Mouse (Mus musculus) MEL (cell line): Measurements from ENCODE around the gene Hs1bp3. TPM values are rescaled to one million over a fixed set of nuclear protein-coding genes. Genes with fewer than 3 reads are reported as not detected.

ENCODE experiments used
- DNase-seq: peaks from one replicate; pipeline ENCODE4 v3.0.0; 2011; ENCODE audit warnings: low read depth, low spot score
- H3K27ac ChIP-seq: 2 replicates; pipeline ENCODE4 v1.5.1; 2012; ENCODE audit warnings: low read depth, mild to moderate bottlenecking, control low read depth, low read length, moderate library complexity; ENCODE audit not compliant: control insufficient read depth
- H3K27me3 ChIP-seq, 2 experiments: fragments of 150-350 bp in 1 of 2; sonication (generic) in 1 of 2; 2 replicates each; pipeline ENCODE4 v1.6.1; 2012; ENCODE audit warnings: low read length in 2 of 2, mild to moderate bottlenecking in 2 of 2, improper control_type of control experiment in 1 of 2, moderate library complexity in 1 of 2; ENCODE audit not compliant: insufficient read depth in 2 of 2, control insufficient read depth in 1 of 2
- H3K36me3 ChIP-seq, 2 experiments: 2 replicates each; pipeline ENCODE4 v1.6.1; 2012 to 2014; ENCODE audit warnings: low read length in 2 of 2, improper control_type of control experiment in 1 of 2, inconsistent platforms in 1 of 2, mild to moderate bottlenecking in 1 of 2; ENCODE audit not compliant: insufficient read depth in 2 of 2, control insufficient read depth in 1 of 2
- H3K4me1 ChIP-seq, 2 experiments: fragments of 150-350 bp in 1 of 2; sonication (generic) in 1 of 2; 2 replicates each; pipeline ENCODE4 v1.6.1; 2012; ENCODE audit warnings: low read length in 2 of 2, improper control_type of control experiment in 1 of 2, mild to moderate bottlenecking in 1 of 2; ENCODE audit not compliant: insufficient read depth in 2 of 2, control insufficient read depth in 1 of 2
- H3K4me3 ChIP-seq, 2 experiments: fragments of 150-350 bp in 1 of 2; sonication (generic) in 1 of 2; 2 replicates each; pipeline ENCODE4 v1.5.1; 2012; ENCODE audit warnings: low read depth in 2 of 2, low read length in 2 of 2, mild to moderate bottlenecking in 2 of 2, moderate library complexity in 2 of 2, control low read depth in 1 of 2, improper control_type of control experiment in 1 of 2; ENCODE audit not compliant: control insufficient read depth in 1 of 2, insufficient read depth in 1 of 2
- H3K79me2 ChIP-seq: 2 replicates; pipeline ENCODE4 v1.6.1; 2012; ENCODE audit warnings: mild to moderate bottlenecking, low read length, moderate library complexity; ENCODE audit not compliant: control insufficient read depth, poor library complexity, insufficient read depth
- H3K9ac ChIP-seq: 2 replicates; pipeline ENCODE4 v1.6.1; 2012; ENCODE audit warnings: low read depth, mild to moderate bottlenecking, control low read depth, low read length, moderate library complexity; ENCODE audit not compliant: control insufficient read depth, poor library complexity, severe bottlenecking
- H3K9me3 ChIP-seq: fragments of 150-350 bp; sonication (generic); replicated peaks from 2 replicates; pipeline ENCODE4 v1.6.1; 2012; ENCODE audit warnings: mild to moderate bottlenecking, low read length, improper control_type of control experiment, moderate library complexity; ENCODE audit not compliant: insufficient read depth
- CHD2 ChIP-seq: IDR thresholded peaks from 2 replicates; pipeline ENCODE4 v1.6.1; 2011; ENCODE audit warnings: low read length, improper control_type of control experiment
- E2F4 ChIP-seq: IDR thresholded peaks from 2 replicates; pipeline ENCODE4 v1.6.1; 2011; ENCODE audit warnings: low read depth, low read length, improper control_type of control experiment, borderline replicate concordance
- ELF1 ChIP-seq: IDR thresholded peaks from 2 replicates; pipeline ENCODE4 v1.6.1; 2014; ENCODE audit warnings: low read depth, mild to moderate bottlenecking, inconsistent platforms, low read length, improper control_type of control experiment, moderate library complexity
- GATA1 ChIP-seq: IDR thresholded peaks from 2 replicates; pipeline ENCODE4 v1.6.1; 2011; ENCODE audit warnings: low read depth, low read length, improper control_type of control experiment
- HCFC1 ChIP-seq: IDR thresholded peaks from 2 replicates; pipeline ENCODE4 v1.6.1; 2012; ENCODE audit warnings: low read depth, mild to moderate bottlenecking, inconsistent platforms, low read length, improper control_type of control experiment, moderate library complexity
- JUND ChIP-seq: IDR thresholded peaks from 2 replicates; pipeline ENCODE4 v1.6.1; 2011; ENCODE audit warnings: low read depth, mild to moderate bottlenecking, improper control_type of control experiment, low read length
- KAT2A ChIP-seq: conservative IDR thresholded peaks from 2 replicates; pipeline ENCODE4 v1.6.1; 2012; ENCODE audit warnings: low read depth, low read length, improper control_type of control experiment, inconsistent platforms
- MAFK ChIP-seq: IDR thresholded peaks from 2 replicates; pipeline ENCODE4 v1.6.1; 2011; ENCODE audit warnings: low read depth, mild to moderate bottlenecking, low read length, improper control_type of control experiment, borderline replicate concordance
- MEF2A ChIP-seq: IDR thresholded peaks from 2 replicates; pipeline ENCODE4 v1.6.1; 2014; ENCODE audit warnings: low read depth, mild to moderate bottlenecking, inconsistent platforms, low read length, improper control_type of control experiment; ENCODE audit not compliant: poor library complexity, insufficient replicate concordance, severe bottlenecking; ENCODE audit errors: extremely low read depth
- MXI1 ChIP-seq: IDR thresholded peaks from 2 replicates; pipeline ENCODE4 v1.6.1; 2011; ENCODE audit warnings: mild to moderate bottlenecking, low read depth, low read length, improper control_type of control experiment
- MYB ChIP-seq: IDR thresholded peaks from 2 replicates; pipeline ENCODE4 v1.6.1; 2011; ENCODE audit warnings: mild to moderate bottlenecking, low read depth, low read length, improper control_type of control experiment
- MYC ChIP-seq: IDR thresholded peaks from 2 replicates; pipeline ENCODE4 v1.6.1; 2011; ENCODE audit warnings: low read depth, mild to moderate bottlenecking, low read length, improper control_type of control experiment, moderate library complexity
- NELFE ChIP-seq: IDR thresholded peaks from 2 replicates; pipeline ENCODE4 v1.6.1; 2011; ENCODE audit warnings: low read depth, low read length, improper control_type of control experiment
- NRF1 ChIP-seq: IDR thresholded peaks from 2 replicates; pipeline ENCODE4 v1.6.1; 2014; ENCODE audit warnings: low read depth, mild to moderate bottlenecking, inconsistent platforms, low read length, improper control_type of control experiment, moderate library complexity; ENCODE audit not compliant: poor library complexity, insufficient read depth, severe bottlenecking
- POLR2A ChIP-seq, 2 experiments: IDR thresholded peaks; 2 replicates each; pipeline ENCODE4 v1.6.1; 2011 to 2012; ENCODE audit warnings: low read length in 2 of 2, mild to moderate bottlenecking in 2 of 2, control low read depth in 1 of 2, improper control_type of control experiment in 1 of 2, low read depth in 1 of 2, moderate library complexity in 1 of 2; ENCODE audit not compliant: control insufficient read depth in 1 of 2, insufficient read depth in 1 of 2, poor library complexity in 1 of 2
- POLR2AphosphoS2 ChIP-seq: IDR thresholded peaks from 2 replicates; pipeline ENCODE4 v1.6.1; 2011; ENCODE audit warnings: low read length, improper control_type of control experiment
- POLR2AphosphoS5 ChIP-seq: IDR thresholded peaks from 2 replicates; pipeline ENCODE4 v1.6.1; 2012; ENCODE audit warnings: low read depth, borderline replicate concordance, mild to moderate bottlenecking, inconsistent platforms, low read length, moderate library complexity, mixed read lengths
- RAD21 ChIP-seq: IDR thresholded peaks from 2 replicates; pipeline ENCODE4 v1.6.1; 2011; ENCODE audit warnings: mild to moderate bottlenecking, low read depth, low read length, improper control_type of control experiment
- RCOR1 ChIP-seq: IDR thresholded peaks from 2 replicates; pipeline ENCODE4 v1.6.1; 2012; ENCODE audit warnings: low read depth, mild to moderate bottlenecking, inconsistent platforms, low read length, improper control_type of control experiment
- SIN3A ChIP-seq: IDR thresholded peaks from 2 replicates; pipeline ENCODE4 v1.6.1; 2012; ENCODE audit warnings: low read length, improper control_type of control experiment, inconsistent platforms
- SMC3 ChIP-seq: IDR thresholded peaks from 2 replicates; pipeline ENCODE4 v1.6.1; 2011; ENCODE audit warnings: low read depth, low read length, improper control_type of control experiment
- TAL1 ChIP-seq: IDR thresholded peaks from 2 replicates; pipeline ENCODE4 v1.6.1; 2012; ENCODE audit warnings: mild to moderate bottlenecking, inconsistent platforms, low read length, moderate library complexity, mixed read lengths
- TCF12 ChIP-seq: IDR thresholded peaks from 2 replicates; pipeline ENCODE4 v1.6.1; 2014; ENCODE audit warnings: low read depth, mild to moderate bottlenecking, inconsistent platforms, low read length, improper control_type of control experiment, moderate library complexity
- UBTF ChIP-seq: IDR thresholded peaks from 2 replicates; pipeline ENCODE4 v1.6.1; 2012; ENCODE audit warnings: low read depth, mild to moderate bottlenecking, inconsistent platforms, low read length, improper control_type of control experiment, moderate library complexity, borderline replicate concordance; ENCODE audit not compliant: insufficient read depth
- ZC3H11A ChIP-seq: IDR thresholded peaks from 2 replicates; pipeline ENCODE4 v1.6.1; 2012; ENCODE audit warnings: low read depth, mild to moderate bottlenecking, inconsistent platforms, low read length, improper control_type of control experiment
- ZMIZ1 ChIP-seq: IDR thresholded peaks from 2 replicates; pipeline ENCODE4 v1.6.1; 2012; ENCODE audit warnings: low read depth, mild to moderate bottlenecking, inconsistent platforms, low read length, improper control_type of control experiment, moderate library complexity
- ZNF384 ChIP-seq: IDR thresholded peaks from 2 replicates; pipeline ENCODE4 v1.6.1; 2012; ENCODE audit warnings: low read depth, mild to moderate bottlenecking, inconsistent platforms, low read length, improper control_type of control experiment
- polyA plus RNA-seq, 2 experiments: library from polyadenylated mRNA; stranded (reverse) in 1 of 2; unstranded in 1 of 2; fragments of >175 nt in 1 of 2; fragments of >200 nt in 1 of 2; gene quantifications; 2 replicates each; pipeline versions ENCODE4 v1.2.1 to v1.2.4; 2012; ENCODE audit warnings: low replicate concordance in 2 of 2, low read depth in 1 of 2; ENCODE audit not compliant: insufficient read length in 2 of 2, insufficient read depth in 1 of 2, missing spikeins in 1 of 2
- total RNA-seq: library from RNA; depleted of rRNA; stranded (reverse); fragments of 300-350 nt; gene quantifications from 2 replicates; pipeline ENCODE4 v1.2.3, GENCODE M21; 2012

Gene Hs1bp3
- total and polyA plus RNA-seq, 3 experiments: 4.7 to 17.4 TPM; not detected in 1

DNA sequence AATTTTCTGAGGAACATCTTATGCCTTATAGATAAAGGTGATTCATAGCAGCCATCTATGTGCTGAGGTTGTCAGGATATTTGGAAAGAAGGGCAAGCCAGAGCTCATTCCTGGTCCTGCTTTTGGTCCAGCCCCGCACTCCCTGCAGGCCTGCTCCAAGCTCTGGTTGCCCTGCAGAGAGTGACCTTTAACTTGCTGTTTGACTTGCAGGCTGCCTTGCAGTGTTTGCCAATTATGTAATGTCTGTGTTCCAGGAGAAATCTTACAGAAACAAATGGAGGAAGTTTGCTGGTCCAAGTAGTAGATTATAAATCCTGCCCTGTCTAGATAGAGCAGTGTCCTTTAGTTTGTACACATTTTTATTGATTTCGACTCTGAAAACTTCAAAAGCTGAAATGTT is 41.8 kb upstream of the Hs1bp3 start (continued):
- TF ChIP-seq GATA1 (no peak), TCF12 (no peak), POLR2A (IDR thresholded peaks at IDR 0.05; ENCODE audit: control insufficient read depth in 1 of 2, insufficient read depth in 1 of 2, low read depth in 1 of 2, low read length in 2 of 2, poor library complexity in 1 of 2) (no peak), SMC3 (no peak)

DNA sequence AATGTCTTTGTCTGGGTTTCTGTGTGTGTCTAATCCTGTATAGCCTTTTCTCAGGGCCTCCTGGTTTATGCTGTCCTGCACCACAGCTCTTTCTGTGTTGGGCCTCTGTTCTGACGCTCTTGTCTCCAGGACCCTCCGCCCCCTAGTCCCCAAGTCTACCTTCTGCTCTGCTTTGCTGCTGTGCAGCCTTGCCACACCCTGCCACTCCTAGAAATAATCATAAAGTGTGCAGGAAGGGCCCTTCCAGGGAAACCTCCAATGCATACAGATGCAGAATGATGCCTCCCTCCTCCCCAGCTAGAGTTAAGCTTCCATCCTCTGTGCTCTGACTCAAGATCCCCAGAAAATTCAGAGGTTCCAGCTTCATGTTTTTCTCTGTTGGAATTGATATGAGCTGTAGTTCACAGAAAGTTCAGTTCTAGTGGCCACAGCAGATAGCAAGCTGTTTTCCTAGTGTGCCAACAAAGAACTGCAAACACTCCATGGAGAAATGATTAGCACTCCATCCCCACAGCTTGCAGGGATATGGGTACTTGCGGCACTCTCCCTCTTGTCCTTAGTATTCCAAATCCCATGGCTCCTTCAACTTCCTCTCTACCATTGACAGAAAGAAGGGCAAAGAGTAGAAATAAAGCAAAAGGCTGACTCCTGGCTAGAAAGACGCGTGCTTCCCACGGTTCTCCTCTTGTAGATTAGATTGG is 39.6 kb upstream of the Hs1bp3 start:
- no peak overlapping the region for H3K27ac ChIP-seq
- no peak overlapping the region for H3K4me3 ChIP-seq
- H3K36me3 ChIP-seq: peaks cover 0 to 2% of the 10 kb centered on the region in 2 experiments; a peak in 2 of 4 replicates

DNA sequence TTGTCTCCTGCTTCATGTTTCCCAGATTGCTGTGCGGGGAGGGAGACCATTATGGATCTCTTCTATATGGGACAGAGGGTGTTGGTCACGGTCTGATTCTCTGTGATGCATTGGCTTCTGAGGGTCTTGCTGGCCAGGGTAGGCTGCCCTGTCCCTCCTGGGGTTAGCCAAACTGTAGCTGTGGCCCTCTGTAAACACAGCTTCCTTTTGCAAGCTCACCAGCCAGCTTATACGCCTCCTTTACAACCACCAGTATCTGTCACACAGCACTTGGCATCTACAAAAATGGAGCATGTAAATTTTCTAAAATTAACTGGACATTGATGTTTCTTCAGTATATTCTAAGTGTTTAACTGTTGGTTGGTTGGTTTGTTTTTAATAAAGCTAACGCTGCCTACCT is 37.8 kb upstream of the Hs1bp3 start:
- H3K4me3 ChIP-seq: no peak overlapping the region

More for the DNA sequence above, 39.6 kb upstream of the Hs1bp3 start:
- DNase-seq: no peak
- TF ChIP-seq ZMIZ1 (no peak), MYB (no peak), HCFC1 (no peak), KAT2A (no peak), MXI1 (no peak), JUND (no peak), POLR2A (IDR thresholded peaks at IDR 0.05; ENCODE audit: control insufficient read depth in 1 of 2, insufficient read depth in 1 of 2, low read depth in 1 of 2, low read length in 2 of 2, poor library complexity in 1 of 2) (no peak), GATA1 (no peak), E2F4 (no peak), TAL1 (no peak), ZNF384 (no peak), CHD2 (no peak), NRF1 (no peak), TCF12 (no peak), SMC3 (no peak), RCOR1 (no peak), POLR2AphosphoS2 (no peak), POLR2AphosphoS5 (no peak), NELFE (no peak)
- H3K9me3 ChIP-seq: no peaks in the 10 kb centered on the region
- no peaks in the 10 kb centered on the region for H3K27me3 ChIP-seq
- no peaks in the 10 kb centered on the region for H3K4me1 ChIP-seq
- no peaks in the 10 kb centered on the region for H3K79me2 ChIP-seq
- H3K9ac ChIP-seq: no peak overlapping the region

More for the DNA sequence above, 37.8 kb upstream of the Hs1bp3 start:
- Histone ChIP-seq H3K36me3 (peaks cover 0 to 2% of the 10 kb centered on the region in 2 experiments; a peak in 2 of 4 replicates), H3K27ac (no peak overlapping the region), H3K4me1 (no peaks in the 10 kb centered on the region), H3K79me2 (no peaks in the 10 kb centered on the region), H3K9ac (no peak overlapping the region), H3K27me3 (no peaks in the 10 kb centered on the region), H3K9me3 (no peaks in the 10 kb centered on the region)
- no peak for DNase-seq
- TF ChIP-seq NRF1 (no peak), ELF1 (no peak), TAL1 (no peak), ZC3H11A (no peak), MEF2A (no peak), MYB (no peak), SIN3A (no peak), POLR2AphosphoS5 (no peak), JUND (no peak), POLR2AphosphoS2 (no peak), MAFK (no peak), MYC (no peak), UBTF (no peak), RAD21 (no peak)
- TF ChIP-seq, all 39 proteins: peak for 0
